Mouse (Mus musculus) MEL (cell line): ENCODE results near the gene Atrip. TPM values are rescaled to one million over a fixed set of nuclear protein-coding genes. Genes with fewer than 3 reads are reported as not detected.

Source experiments
- DNase-seq: peaks from one replicate; pipeline ENCODE4 v3.0.0; 2011; ENCODE audit warnings: low read depth, low spot score
- H3K27ac ChIP-seq: 2 replicates; pipeline ENCODE4 v1.5.1; 2012; ENCODE audit warnings: low read depth, mild to moderate bottlenecking, control low read depth, low read length, moderate library complexity; ENCODE audit not compliant: control insufficient read depth
- H3K27me3 ChIP-seq, 2 experiments: fragments of 150-350 bp in 1 of 2; sonication (generic) in 1 of 2; 2 replicates each; pipeline ENCODE4 v1.6.1; 2012; ENCODE audit warnings: low read length in 2 of 2, mild to moderate bottlenecking in 2 of 2, improper control_type of control experiment in 1 of 2, moderate library complexity in 1 of 2; ENCODE audit not compliant: insufficient read depth in 2 of 2, control insufficient read depth in 1 of 2
- H3K36me3 ChIP-seq, 2 experiments: 2 replicates each; pipeline ENCODE4 v1.6.1; 2012 to 2014; ENCODE audit warnings: low read length in 2 of 2, improper control_type of control experiment in 1 of 2, inconsistent platforms in 1 of 2, mild to moderate bottlenecking in 1 of 2; ENCODE audit not compliant: insufficient read depth in 2 of 2, control insufficient read depth in 1 of 2
- H3K4me1 ChIP-seq, 2 experiments: fragments of 150-350 bp in 1 of 2; sonication (generic) in 1 of 2; 2 replicates each; pipeline ENCODE4 v1.6.1; 2012; ENCODE audit warnings: low read length in 2 of 2, improper control_type of control experiment in 1 of 2, mild to moderate bottlenecking in 1 of 2; ENCODE audit not compliant: insufficient read depth in 2 of 2, control insufficient read depth in 1 of 2
- H3K4me3 ChIP-seq, 2 experiments: fragments of 150-350 bp in 1 of 2; sonication (generic) in 1 of 2; 2 replicates each; pipeline ENCODE4 v1.5.1; 2012; ENCODE audit warnings: low read depth in 2 of 2, low read length in 2 of 2, mild to moderate bottlenecking in 2 of 2, moderate library complexity in 2 of 2, control low read depth in 1 of 2, improper control_type of control experiment in 1 of 2; ENCODE audit not compliant: control insufficient read depth in 1 of 2, insufficient read depth in 1 of 2
- H3K79me2 ChIP-seq: 2 replicates; pipeline ENCODE4 v1.6.1; 2012; ENCODE audit warnings: mild to moderate bottlenecking, low read length, moderate library complexity; ENCODE audit not compliant: control insufficient read depth, poor library complexity, insufficient read depth
- H3K9ac ChIP-seq: 2 replicates; pipeline ENCODE4 v1.6.1; 2012; ENCODE audit warnings: low read depth, mild to moderate bottlenecking, control low read depth, low read length, moderate library complexity; ENCODE audit not compliant: control insufficient read depth, poor library complexity, severe bottlenecking
- H3K9me3 ChIP-seq: fragments of 150-350 bp; sonication (generic); replicated peaks from 2 replicates; pipeline ENCODE4 v1.6.1; 2012; ENCODE audit warnings: mild to moderate bottlenecking, low read length, improper control_type of control experiment, moderate library complexity; ENCODE audit not compliant: insufficient read depth
- CHD1 ChIP-seq: IDR thresholded peaks from 2 replicates; pipeline ENCODE4 v1.6.1; 2012; ENCODE audit warnings: low read depth, mild to moderate bottlenecking, inconsistent platforms, low read length, improper control_type of control experiment
- CHD2 ChIP-seq: IDR thresholded peaks from 2 replicates; pipeline ENCODE4 v1.6.1; 2011; ENCODE audit warnings: low read length, improper control_type of control experiment
- HCFC1 ChIP-seq: IDR thresholded peaks from 2 replicates; pipeline ENCODE4 v1.6.1; 2012; ENCODE audit warnings: low read depth, mild to moderate bottlenecking, inconsistent platforms, low read length, improper control_type of control experiment, moderate library complexity
- KAT2A ChIP-seq: conservative IDR thresholded peaks from 2 replicates; pipeline ENCODE4 v1.6.1; 2012; ENCODE audit warnings: low read depth, low read length, improper control_type of control experiment, inconsistent platforms
- MAFK ChIP-seq: IDR thresholded peaks from 2 replicates; pipeline ENCODE4 v1.6.1; 2011; ENCODE audit warnings: low read depth, mild to moderate bottlenecking, low read length, improper control_type of control experiment, borderline replicate concordance
- MYC ChIP-seq: IDR thresholded peaks from 2 replicates; pipeline ENCODE4 v1.6.1; 2011; ENCODE audit warnings: low read depth, mild to moderate bottlenecking, low read length, improper control_type of control experiment, moderate library complexity
- NRF1 ChIP-seq: IDR thresholded peaks from 2 replicates; pipeline ENCODE4 v1.6.1; 2014; ENCODE audit warnings: low read depth, mild to moderate bottlenecking, inconsistent platforms, low read length, improper control_type of control experiment, moderate library complexity; ENCODE audit not compliant: poor library complexity, insufficient read depth, severe bottlenecking
- RAD21 ChIP-seq: IDR thresholded peaks from 2 replicates; pipeline ENCODE4 v1.6.1; 2011; ENCODE audit warnings: mild to moderate bottlenecking, low read depth, low read length, improper control_type of control experiment
- RCOR1 ChIP-seq: IDR thresholded peaks from 2 replicates; pipeline ENCODE4 v1.6.1; 2012; ENCODE audit warnings: low read depth, mild to moderate bottlenecking, inconsistent platforms, low read length, improper control_type of control experiment
- SIN3A ChIP-seq: IDR thresholded peaks from 2 replicates; pipeline ENCODE4 v1.6.1; 2012; ENCODE audit warnings: low read length, improper control_type of control experiment, inconsistent platforms
- SMC3 ChIP-seq: IDR thresholded peaks from 2 replicates; pipeline ENCODE4 v1.6.1; 2011; ENCODE audit warnings: low read depth, low read length, improper control_type of control experiment
- TAL1 ChIP-seq: IDR thresholded peaks from 2 replicates; pipeline ENCODE4 v1.6.1; 2012; ENCODE audit warnings: mild to moderate bottlenecking, inconsistent platforms, low read length, moderate library complexity, mixed read lengths
- TBP ChIP-seq: IDR thresholded peaks from 2 replicates; pipeline ENCODE4 v1.8.0; 2011; ENCODE audit warnings: low read depth, low read length, improper control_type of control experiment
- UBTF ChIP-seq: IDR thresholded peaks from 2 replicates; pipeline ENCODE4 v1.6.1; 2012; ENCODE audit warnings: low read depth, mild to moderate bottlenecking, inconsistent platforms, low read length, improper control_type of control experiment, moderate library complexity, borderline replicate concordance; ENCODE audit not compliant: insufficient read depth
- ZKSCAN1 ChIP-seq: IDR thresholded peaks from 2 replicates; pipeline ENCODE4 v1.6.1; 2012; ENCODE audit warnings: low read depth, mild to moderate bottlenecking, inconsistent platforms, low read length, improper control_type of control experiment, moderate library complexity
- ZMIZ1 ChIP-seq: IDR thresholded peaks from 2 replicates; pipeline ENCODE4 v1.6.1; 2012; ENCODE audit warnings: low read depth, mild to moderate bottlenecking, inconsistent platforms, low read length, improper control_type of control experiment, moderate library complexity
- ZNF384 ChIP-seq: IDR thresholded peaks from 2 replicates; pipeline ENCODE4 v1.6.1; 2012; ENCODE audit warnings: low read depth, mild to moderate bottlenecking, inconsistent platforms, low read length, improper control_type of control experiment
- polyA plus RNA-seq, 2 experiments: library from polyadenylated mRNA; stranded (reverse) in 1 of 2; unstranded in 1 of 2; fragments of >175 nt in 1 of 2; fragments of >200 nt in 1 of 2; gene quantifications; 2 replicates each; pipeline versions ENCODE4 v1.2.1 to v1.2.4; 2012; ENCODE audit warnings: low replicate concordance in 2 of 2, low read depth in 1 of 2; ENCODE audit not compliant: insufficient read length in 2 of 2, insufficient read depth in 1 of 2, missing spikeins in 1 of 2
- total RNA-seq: library from RNA; depleted of rRNA; stranded (reverse); fragments of 300-350 nt; gene quantifications from 2 replicates; pipeline ENCODE4 v1.2.3, GENCODE M21; 2012

The Atrip gene
- total and polyA plus RNA-seq, 3 experiments = 18.4 to 35.3 TPM; not detected in 1

DNA sequence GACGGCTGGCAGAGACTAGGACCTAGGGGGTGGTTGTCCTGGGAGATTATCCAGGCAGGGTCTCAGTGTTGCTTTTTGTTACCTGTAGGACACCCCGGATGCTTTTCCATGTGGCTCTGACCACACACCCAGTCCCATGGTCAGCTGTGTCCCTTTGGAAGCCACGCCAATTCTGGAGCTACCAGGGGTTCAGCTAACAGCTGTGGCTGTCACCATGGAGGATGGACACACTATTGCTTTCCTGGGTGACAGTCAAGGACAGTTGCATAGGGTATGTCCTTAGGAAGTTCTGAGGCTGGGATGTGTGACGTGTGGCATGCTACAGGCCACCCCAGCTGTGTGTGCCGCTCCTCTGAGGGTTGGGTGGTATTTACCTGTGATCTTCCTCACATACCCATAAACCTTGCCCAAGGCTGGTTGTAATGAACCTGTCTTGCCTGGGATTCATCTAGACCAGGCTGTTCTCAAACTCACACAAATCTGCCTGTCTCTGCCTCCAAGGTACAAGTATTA lies 28.1 kb upstream of the Atrip start:
- H3K4me1 ChIP-seq = no peaks in the 10 kb centered on the region
- no peak overlapping the region for H3K4me3 ChIP-seq
- H3K27me3 ChIP-seq = no peaks in the 10 kb centered on the region
- H3K36me3 ChIP-seq = no peaks in the 10 kb centered on the region
- H3K9me3 ChIP-seq = no peaks in the 10 kb centered on the region
- TF ChIP-seq ZMIZ1 (no peak), TBP (no peak), MAFK (no peak), ZKSCAN1 (no peak), NRF1 (no peak), SIN3A (no peak), ZNF384 (no peak), RAD21 (no peak), TAL1 (no peak), MYC (no peak), CHD1 (no peak), RCOR1 (no peak), SMC3 (no peak)
- H3K79me2 ChIP-seq = no peaks in the 10 kb centered on the region
- no peak overlapping the region for H3K9ac ChIP-seq
- no peak for DNase-seq
- H3K27ac ChIP-seq = no peak overlapping the region

DNA sequence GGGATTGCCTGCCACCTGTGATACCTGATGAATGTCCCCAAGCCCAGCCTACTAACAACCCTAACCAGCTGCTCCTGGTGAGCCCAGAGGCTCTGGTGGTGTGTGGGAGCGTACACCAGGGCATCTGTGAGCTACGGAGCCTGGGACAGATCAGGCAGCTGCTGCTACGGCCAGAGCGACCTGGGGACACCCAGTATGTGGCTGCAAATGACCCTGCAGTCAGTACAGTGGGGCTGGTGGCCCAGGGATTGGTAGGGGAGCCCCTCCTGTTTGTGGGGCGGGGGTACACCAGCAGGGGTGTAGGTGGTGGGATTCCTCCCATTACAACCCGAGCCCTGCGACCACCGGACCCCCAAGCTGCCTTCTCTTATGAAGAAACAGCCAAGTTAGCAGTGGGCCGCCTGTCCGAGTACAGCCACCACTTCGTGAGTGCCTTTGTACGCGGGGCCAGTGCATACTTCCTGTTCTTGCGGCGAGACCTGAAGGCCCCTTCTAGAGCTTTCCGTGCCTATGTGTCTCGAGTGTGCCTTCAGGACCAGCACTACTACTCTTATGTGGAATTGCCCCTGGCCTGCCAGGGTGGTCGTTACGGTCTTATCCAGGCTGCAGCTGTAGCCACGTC lies 26.5 kb upstream of the Atrip start:
- Histone ChIP-seq H3K4me1 (no peaks in the 10 kb centered on the region), H3K9me3 (no peaks in the 10 kb centered on the region), H3K36me3 (no peaks in the 10 kb centered on the region), H3K9ac (no peak overlapping the region), H3K27ac (no peak overlapping the region), H3K27me3 (no peaks in the 10 kb centered on the region), H3K79me2 (no peaks in the 10 kb centered on the region), H3K4me3 (no peak overlapping the region)
- no peak for TF ChIP-seq CHD2
- TF ChIP-seq UBTF = no peak
- TF ChIP-seq SIN3A = no peak
- no peak for TF ChIP-seq HCFC1
- TF ChIP-seq NRF1 = no peak
- no peak for TF ChIP-seq SMC3
- no peak for TF ChIP-seq KAT2A
- DNase-seq = no peak
